Mouse (Mus musculus) frontal cortex, postnatal 25 days (tissue): ENCODE results near the gene Btbd35f5.
"Not testable (repeated sequence)": the region's sequence is repeated elsewhere in the genome, so short reads cannot be mapped to it uniquely, and the experiment has no call there.

Experiments
- DNase-seq, 2 experiments: peaks; one replicate each; pipeline ENCODE4 v3.0.0; 2022; ENCODE audit warnings: low spot score in 2 of 2

Gene Btbd35f5

GRCm38 (mm10) chrX:32973597-32973996 is at the start of gene Btbd35f5:
Gene Btbd35f5 (plus strand): TSS chrX:32973897.
- DNase-seq: not testable (repeated sequence)

GRCm38 (mm10) chrX:32941468-32941867 is 32.2 kb upstream of the Btbd35f5 start, which contains the start of gene Gm21789:
Gene Gm21789 (plus strand): TSS chrX:32941768.
- DNase-seq: not testable (repeated sequence)
